Mouse (Mus musculus) macrophage (primary cell): ENCODE results near the gene Vav3. TPM values are rescaled to one million over a fixed set of nuclear protein-coding genes. Genes with fewer than 3 reads are reported as not detected.
A peak's percentile ranks its signal among the peaks of the same experiment; 100 is the strongest.

ENCODE experiments used
- H3K27ac ChIP-seq: fragments of 350-480 bp; formaldehyde crosslinking; 2 replicates; pipeline ENCODE4 v1.9.0; 2021
- H3K36me3 ChIP-seq: fragments of 350-480 bp; formaldehyde crosslinking; 2 replicates; pipeline ENCODE4 v1.9.0; 2021; ENCODE audit errors: inconsistent target
- H3K4me3 ChIP-seq: fragments of 350-480 bp; formaldehyde crosslinking; 2 replicates; pipeline ENCODE4 v1.9.0; 2021; ENCODE audit errors: inconsistent target
- H3K79me2 ChIP-seq: fragments of 350-480 bp; formaldehyde crosslinking; 2 replicates; pipeline ENCODE4 v1.9.0; 2021; ENCODE audit errors: inconsistent target
- WGBS: methylation state at CpG from one replicate; pipeline ENCODE4 v1.1.7; 2026; ENCODE audit warnings: inconsistent platforms; ENCODE audit not compliant: missing documents; 5-methylcytosine and 5-hydroxymethylcytosine counted together
- polyA plus RNA-seq: library from polyadenylated mRNA; stranded (reverse); fragments of 250-400 nt; gene quantifications from 3 replicates; pipeline ENCODE4 v1.2.4, GENCODE M21; 2018; ENCODE audit warnings: inconsistent platforms

The Vav3 gene
- polyA plus RNA-seq, 1 experiment from 2014 or later, result 48.5 TPM

DNA sequence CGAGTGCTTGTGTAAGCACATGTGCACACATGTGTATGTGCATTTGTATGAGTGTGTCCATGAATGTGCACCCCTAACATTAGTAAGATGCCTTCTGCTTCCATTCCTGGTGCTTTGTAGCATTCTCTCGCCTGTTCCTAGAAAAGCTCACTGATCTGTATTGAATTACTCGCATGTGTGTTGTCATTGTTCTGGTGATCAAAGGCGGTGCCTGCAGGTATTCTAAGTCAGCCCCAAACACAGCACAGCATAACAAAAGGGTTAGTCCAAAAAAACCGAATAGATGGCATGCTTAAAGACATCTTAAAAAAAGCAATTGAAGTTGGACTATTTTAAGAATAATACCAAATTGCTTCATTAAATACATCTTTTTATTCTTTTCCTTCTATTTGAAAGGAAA, 7.7 kb upstream of the Vav3 start:
- no peaks in the 10 kb centered on the region for H3K79me2 ChIP-seq
- H3K27ac ChIP-seq, result no peak overlapping the region
- H3K4me3 ChIP-seq, result no peak overlapping the region
- 90% methylated on average over 5 of the region's 5 CpGs for WGBS
- H3K36me3 ChIP-seq, result no peaks in the 10 kb centered on the region

DNA sequence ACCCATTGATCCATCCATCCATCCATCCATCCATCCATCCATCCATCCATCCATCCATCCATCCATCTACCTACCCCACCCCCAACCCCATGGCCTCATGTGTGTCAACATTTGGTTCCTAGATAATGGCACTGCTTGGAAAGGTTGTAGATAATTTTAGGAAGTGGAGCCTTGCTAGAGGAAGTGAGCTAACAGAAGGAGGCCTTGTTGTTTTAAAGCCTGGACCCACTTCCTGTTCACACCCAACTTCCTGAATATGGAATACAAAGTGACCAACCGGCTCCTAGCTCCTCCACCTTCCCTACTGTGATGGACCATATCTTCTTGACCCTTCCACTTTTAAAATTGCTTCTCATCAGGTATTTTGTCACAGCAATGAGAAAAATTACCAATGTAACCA, 5.0 kb upstream of the Vav3 start:
- Histone ChIP-seq H3K27ac (no peak overlapping the region), H3K36me3 (no peaks in the 10 kb centered on the region), H3K4me3 (no peak overlapping the region), H3K79me2 (no peaks in the 10 kb centered on the region)
- 7% methylated on average over 1 of the region's 1 CpGs for WGBS

DNA sequence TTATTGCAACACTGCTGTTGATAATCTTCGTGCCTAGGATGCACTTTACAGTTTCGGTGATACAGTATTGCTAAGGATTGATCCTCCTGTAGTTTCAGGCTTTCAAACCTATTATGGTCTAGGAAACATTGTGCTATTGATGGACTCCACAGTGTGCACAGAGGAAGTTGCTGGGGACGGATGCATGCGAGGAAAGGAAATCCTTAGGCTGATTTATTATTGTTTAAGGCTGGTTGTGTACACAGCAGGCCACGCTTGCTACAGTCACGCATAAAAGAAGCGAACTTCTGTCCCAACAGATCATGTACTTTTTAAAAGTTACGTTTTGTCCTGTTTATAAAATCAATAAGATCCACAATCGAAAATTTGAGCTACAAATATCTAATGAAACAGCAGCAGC, 1.2 kb upstream of the Vav3 start:
- H3K36me3 ChIP-seq, result no peaks in the 10 kb centered on the region
- no peak overlapping the region for H3K4me3 ChIP-seq
- WGBS, result 53% methylated on average over 8 of the region's 9 CpGs
- H3K27ac ChIP-seq, result peak overlapping the region; percentile 89
- H3K79me2 ChIP-seq, result peaks cover 34% of the 10 kb centered on the region

DNA sequence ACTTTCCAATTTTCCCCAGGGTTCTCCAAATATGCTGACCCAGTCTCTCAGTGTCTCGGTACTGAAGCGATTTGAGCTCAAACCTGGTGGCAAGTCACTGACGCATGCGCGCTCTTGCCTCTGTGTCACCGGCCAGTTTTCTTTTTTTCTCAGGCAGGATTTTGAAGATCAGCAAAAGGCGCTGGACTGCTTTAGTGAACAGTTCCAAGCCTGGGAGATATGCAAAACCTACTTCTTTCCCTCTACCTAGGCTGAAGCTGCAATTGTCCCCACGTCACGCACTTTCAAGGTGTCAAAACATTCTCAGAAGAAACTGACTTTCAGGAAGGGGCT, 546 bp upstream of the Vav3 start:
- Histone ChIP-seq H3K36me3 (no peaks in the 10 kb centered on the region), H3K4me3 (peak overlapping the region; percentile 56), H3K27ac (peak overlapping the region; percentile 89), H3K79me2 (peaks cover 40% of the 10 kb centered on the region)
- 1% methylated on average over 9 of the region's 9 CpGs for WGBS

DNA sequence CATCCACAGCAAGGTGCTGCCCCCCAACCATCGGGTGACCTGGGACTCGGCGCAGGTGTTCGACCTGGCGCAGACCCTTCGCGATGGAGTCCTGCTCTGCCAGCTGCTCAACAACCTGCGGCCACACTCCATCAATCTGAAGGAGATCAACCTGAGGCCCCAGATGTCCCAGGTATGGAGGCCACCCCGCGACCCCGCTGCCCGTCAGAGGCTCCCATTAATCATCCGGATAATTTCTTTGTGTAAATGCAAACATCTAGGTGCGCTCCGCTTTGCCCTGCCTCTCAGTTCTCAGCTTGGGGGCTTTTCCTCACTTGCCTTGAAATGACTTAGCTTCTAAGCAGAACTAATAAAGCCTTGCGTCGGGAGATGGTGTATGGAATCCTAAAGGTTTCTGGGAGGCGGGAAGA, 623 bp downstream of the Vav3 start:
- 1% methylated on average over 18 of the region's 18 CpGs for WGBS
- H3K27ac ChIP-seq, result peak overlapping the region; percentile 92
- peak overlapping the region; percentile 95 for H3K4me3 ChIP-seq
- no peaks in the 10 kb centered on the region for H3K36me3 ChIP-seq
- H3K79me2 ChIP-seq, result peaks cover 52% of the 10 kb centered on the region

DNA sequence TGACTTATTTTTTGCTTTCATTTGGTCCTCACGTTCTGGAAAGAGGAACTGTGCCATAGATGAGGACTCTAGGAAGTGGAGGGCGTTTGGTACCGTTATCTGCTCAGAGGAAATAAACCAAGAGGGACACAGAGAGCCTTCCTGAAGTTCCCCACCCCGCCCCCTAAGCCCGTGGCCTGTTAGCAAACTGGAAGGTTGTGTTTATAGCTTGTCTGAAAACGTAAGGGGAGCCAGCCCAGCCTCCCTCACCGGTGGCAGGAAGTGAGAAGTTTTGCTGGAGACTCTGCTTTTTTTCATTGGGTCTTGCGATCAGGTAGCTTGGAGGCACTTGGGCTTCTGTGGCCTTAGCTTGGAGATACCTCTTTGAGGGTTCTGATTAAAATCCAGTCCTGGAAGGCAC, 1.2 kb downstream of the Vav3 start:
- peaks cover 57% of the 10 kb centered on the region for H3K79me2 ChIP-seq
- no peaks in the 10 kb centered on the region for H3K36me3 ChIP-seq
- WGBS, result 0% methylated on average over 8 of the region's 8 CpGs
- peak overlapping the region; percentile 95 for H3K4me3 ChIP-seq
- H3K27ac ChIP-seq, result peak overlapping the region; percentile 92

DNA sequence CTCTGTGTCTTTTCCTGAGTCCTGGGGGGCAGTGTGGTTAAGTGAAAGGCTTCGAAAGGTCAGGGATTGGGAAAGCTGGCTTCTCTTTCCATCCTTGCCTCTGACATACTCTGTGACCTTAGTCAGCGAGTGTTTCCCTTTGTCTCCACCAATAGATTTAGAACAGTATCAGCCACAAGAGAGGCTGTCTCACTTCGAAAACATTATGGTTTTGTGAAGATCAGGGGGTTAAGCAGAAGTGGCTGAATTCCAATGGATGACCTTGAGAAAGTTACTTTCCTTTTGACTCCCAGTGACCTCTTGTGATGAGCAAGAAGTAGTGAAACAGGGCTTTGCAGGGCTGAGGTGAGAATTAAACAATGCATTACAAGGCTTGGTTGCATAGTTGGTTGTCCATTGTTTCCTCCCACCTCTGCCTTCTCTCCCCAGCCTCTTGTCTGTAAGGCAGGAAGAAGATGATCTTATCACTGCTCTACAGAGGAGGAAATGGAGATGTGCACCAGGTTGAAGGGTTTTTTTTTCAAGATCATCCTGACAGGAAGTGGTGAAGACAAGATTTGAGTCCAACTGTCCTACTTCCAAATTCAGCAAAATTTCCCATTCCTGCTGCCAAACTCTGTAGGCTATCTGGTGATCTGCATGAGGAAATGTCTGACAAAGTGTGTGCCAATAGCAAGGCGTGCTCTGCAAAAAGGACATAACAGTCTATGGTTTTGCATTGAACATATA, 11.7 kb downstream of the Vav3 start:
- H3K27ac ChIP-seq, result peak overlapping the region; percentile 42
- H3K79me2 ChIP-seq, result peaks cover 100% of the 10 kb centered on the region
- H3K36me3 ChIP-seq, result 0 out of 2 replicates have a peak, but pooled peaks cover 10% of the 10 kb centered on the region
- 40% methylated on average over 4 of the region's 4 CpGs for WGBS
- no peak overlapping the region for H3K4me3 ChIP-seq

DNA sequence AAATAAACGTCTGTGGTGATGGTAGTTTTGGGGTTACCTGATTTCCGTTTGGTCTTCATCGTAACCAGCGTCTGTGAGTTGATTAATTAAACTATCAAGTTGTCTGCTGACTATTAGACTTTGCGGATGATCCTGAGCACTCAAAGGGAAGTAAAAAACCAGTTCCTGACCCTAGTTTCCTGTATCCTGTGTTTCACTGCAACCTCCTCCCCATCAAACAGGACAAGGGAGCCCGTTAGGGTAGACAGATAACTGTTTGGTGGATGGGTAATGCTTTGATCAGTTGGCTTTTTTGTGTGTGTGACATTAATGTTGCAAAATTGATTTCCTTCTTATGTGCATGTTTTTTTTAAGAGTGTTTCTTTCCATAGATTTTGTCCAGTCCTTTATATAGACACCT, 12.2 kb downstream of the Vav3 start:
- Histone ChIP-seq H3K36me3 (0 out of 2 replicates have a peak, but pooled peaks cover 9% of the 10 kb centered on the region), H3K79me2 (peaks cover 100% of the 10 kb centered on the region), H3K4me3 (no peak overlapping the region), H3K27ac (peak overlapping the region; percentile 42)
- WGBS, result 12% methylated on average over 6 of the region's 6 CpGs

DNA sequence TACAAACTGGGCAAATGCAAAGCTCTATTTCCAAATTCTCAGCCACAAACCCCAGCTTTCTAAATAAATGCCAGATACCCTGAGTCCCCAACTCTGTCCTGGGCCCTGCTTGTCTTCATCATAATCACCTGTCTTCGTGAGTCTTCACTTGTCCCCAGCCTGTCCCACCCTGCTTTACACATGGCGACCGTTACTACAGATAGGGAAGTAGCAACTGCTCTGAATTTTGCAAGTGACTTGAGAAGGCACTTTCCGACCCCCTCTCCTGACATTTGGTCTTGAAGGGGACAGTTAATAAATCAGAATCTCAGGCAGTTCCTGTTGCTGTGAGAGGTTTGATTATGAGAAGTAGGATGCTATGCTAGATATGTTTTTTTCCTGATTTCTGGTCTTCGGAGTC, 13.4 kb downstream of the Vav3 start:
- Histone ChIP-seq H3K36me3 (0 out of 2 replicates have a peak, but pooled peaks cover 3% of the 10 kb centered on the region), H3K79me2 (peaks cover 100% of the 10 kb centered on the region), H3K27ac (peak overlapping the region; percentile 42; the same call in 1 of the 2 replicates), H3K4me3 (no peak overlapping the region)
- WGBS, result 31% methylated on average over 5 of the region's 5 CpGs

DNA sequence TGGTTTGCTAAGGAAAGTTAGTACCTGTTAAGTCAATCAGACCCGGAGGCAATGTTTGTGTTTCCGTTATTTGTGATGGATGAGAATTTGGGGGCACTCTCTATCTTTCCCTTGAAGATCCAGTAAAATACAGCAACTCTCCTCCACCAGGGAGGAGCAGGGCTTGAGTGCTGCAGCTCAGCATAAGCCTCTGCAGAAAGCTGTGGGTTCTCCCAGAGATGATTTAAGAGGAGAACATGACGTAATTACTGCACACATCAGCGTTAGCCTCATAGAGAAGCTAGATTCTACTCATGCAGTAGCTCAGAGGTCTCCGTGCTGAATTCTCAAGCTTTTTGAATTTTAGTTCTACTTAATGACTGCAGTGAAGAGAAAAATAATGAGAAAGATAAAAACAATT, 14.7 kb downstream of the Vav3 start:
- Histone ChIP-seq H3K4me3 (no peak overlapping the region), H3K79me2 (peaks cover 100% of the 10 kb centered on the region), H3K36me3 (no peaks in the 10 kb centered on the region), H3K27ac (no peak overlapping the region)
- 55% methylated on average over 5 of the region's 5 CpGs for WGBS

DNA sequence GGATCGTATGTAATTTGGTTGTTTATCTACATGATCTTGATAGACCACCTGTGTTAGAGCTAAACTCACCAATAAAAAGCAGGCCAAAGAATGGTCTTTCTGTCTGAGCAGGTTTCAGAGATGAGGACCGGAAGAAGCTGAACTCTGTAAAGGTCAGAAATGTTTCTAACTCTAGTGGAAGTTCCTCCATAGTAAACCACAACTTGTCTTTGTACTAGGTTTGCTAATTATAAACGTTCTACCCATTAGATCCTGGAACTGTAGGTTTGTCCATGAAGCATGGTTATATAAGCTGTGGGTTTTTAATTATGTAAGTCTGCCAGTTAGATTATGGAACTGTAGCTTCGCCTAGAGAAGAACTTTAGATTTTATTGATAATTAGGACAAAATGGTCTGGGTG, 20.3 kb downstream of the Vav3 start:
- H3K79me2 ChIP-seq, result peaks cover 100% of the 10 kb centered on the region
- 4% methylated on average over 4 of the region's 4 CpGs for WGBS
- H3K27ac ChIP-seq, result peak overlapping the region; percentile 79
- no peak overlapping the region for H3K4me3 ChIP-seq
- no peaks in the 10 kb centered on the region for H3K36me3 ChIP-seq

DNA sequence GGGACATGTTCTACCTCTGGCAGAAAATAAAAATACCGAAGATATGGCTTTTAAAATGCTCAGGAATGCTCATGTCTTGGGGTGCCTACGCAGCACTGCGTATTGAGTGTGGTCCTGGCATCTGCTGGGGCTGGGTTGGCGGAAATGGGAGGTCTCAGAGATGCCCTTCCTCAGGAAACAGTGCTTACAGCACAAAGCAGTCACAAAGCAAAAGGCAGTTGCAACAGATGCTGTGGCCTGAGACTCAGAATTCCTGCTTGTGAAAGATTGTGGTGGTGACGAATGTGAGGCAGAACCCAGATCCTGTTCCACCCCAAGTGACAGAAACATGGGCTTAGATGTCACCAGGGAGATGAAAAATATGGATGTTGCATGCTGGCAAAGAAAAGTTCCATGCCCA, 21.4 kb downstream of the Vav3 start:
- no peak overlapping the region for H3K4me3 ChIP-seq
- WGBS, result 9% methylated on average over 5 of the region's 5 CpGs
- H3K27ac ChIP-seq, result peak overlapping the region; percentile 79
- peaks cover 100% of the 10 kb centered on the region for H3K79me2 ChIP-seq
- no peaks in the 10 kb centered on the region for H3K36me3 ChIP-seq

DNA sequence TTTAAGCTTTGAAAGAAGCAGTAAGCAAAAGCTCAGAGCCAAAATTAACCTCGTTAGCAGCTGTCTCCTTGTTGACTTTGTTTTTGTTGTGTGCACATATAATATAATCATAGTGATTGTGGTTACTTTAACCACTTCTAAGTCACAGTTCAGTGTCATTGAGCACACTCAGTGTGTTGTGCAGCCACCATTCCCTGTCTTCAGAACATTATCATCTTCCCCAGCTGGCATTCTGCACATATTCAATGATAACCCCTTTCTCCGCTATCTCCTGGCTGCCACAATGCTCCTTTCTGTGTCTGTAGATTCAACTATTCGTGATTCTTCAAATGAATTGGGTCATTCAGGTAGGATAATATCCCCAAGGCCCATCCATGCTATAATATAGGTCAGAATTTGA, 21.9 kb downstream of the Vav3 start:
- H3K4me3 ChIP-seq, result no peak overlapping the region
- H3K27ac ChIP-seq, result peak overlapping the region; percentile 79
- H3K79me2 ChIP-seq, result peaks cover 100% of the 10 kb centered on the region
- 46% methylated on average over 3 of the region's 3 CpGs for WGBS
- no peaks in the 10 kb centered on the region for H3K36me3 ChIP-seq

DNA sequence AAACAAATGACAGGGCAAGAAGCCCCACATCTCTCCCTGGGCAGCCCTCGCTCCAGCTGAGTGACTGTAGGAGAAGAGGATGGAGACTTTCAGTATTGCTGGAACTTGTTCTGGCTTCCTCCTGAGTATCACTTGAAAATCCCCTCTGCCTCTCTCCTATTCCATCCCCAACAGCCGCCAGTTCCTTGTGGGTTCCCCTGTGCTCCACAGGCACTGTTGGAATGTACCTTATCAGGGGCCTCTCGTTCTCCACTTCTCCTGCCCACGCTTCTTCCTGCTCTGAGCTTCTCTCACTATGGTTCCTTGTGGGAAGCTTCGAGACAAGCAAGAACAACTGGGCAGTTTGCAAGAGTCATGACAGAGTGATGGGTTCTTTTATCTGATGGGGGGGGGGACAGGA, 23.1 kb downstream of the Vav3 start:
- 47% methylated on average over 5 of the region's 5 CpGs for WGBS
- peaks cover 100% of the 10 kb centered on the region for H3K79me2 ChIP-seq
- no peak overlapping the region for H3K4me3 ChIP-seq
- H3K36me3 ChIP-seq, result no peaks in the 10 kb centered on the region
- H3K27ac ChIP-seq, result no peak overlapping the region; the same call in 1 of the 2 replicates

DNA sequence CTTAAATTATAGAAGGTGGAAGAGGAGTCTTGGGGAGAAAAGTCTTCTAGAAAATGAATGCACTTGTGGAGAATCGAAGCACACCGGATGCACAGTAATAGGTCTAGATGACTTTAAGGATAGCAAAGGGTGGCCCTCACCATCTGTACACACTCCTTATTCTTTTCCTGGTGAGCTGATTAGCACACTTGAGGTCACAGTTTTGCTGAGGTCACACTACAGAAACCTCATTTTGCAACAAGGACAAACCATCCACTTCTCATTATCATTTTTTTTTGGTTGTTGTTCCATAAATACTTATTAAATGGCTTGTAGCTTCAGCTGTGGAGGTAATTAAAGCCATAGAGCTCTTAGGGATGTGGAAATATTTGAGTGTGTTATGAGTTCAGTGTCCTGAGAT, 25.4 kb downstream of the Vav3 start:
- no peak overlapping the region for H3K4me3 ChIP-seq
- peaks cover 100% of the 10 kb centered on the region for H3K79me2 ChIP-seq
- 53% methylated on average over 2 of the region's 2 CpGs for WGBS
- no peak overlapping the region for H3K27ac ChIP-seq
- no peaks in the 10 kb centered on the region for H3K36me3 ChIP-seq

DNA sequence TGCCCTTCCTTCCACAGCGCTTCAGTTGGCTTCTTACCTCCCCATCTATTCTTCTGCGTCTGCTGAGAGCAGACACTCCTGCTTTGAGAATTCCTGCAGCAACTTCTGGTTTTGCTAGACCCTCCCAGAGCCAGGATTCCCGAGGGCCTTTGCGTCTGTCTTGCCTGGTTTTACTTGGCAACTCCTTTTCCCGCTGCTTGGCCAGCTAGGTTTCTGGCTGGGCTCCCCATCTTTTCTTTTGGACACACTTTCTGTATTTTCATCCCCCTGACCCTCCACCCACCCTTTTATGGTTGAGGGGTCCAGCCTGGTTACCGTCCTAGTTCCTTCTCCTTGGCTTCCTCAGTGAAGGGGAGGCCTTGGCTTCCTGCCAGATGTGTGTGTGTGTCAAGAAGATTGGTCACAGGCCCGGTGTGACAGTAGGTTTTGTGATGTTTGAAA, 26.0 kb downstream of the Vav3 start:
- Histone ChIP-seq H3K79me2 (peaks cover 100% of the 10 kb centered on the region), H3K4me3 (no peak overlapping the region), H3K27ac (no peak overlapping the region), H3K36me3 (no peaks in the 10 kb centered on the region)
- 73% methylated on average over 7 of the region's 7 CpGs for WGBS
